Comparison of ENCODE assay signal across 19 mouse cellular contexts in the genomic region with DNA sequence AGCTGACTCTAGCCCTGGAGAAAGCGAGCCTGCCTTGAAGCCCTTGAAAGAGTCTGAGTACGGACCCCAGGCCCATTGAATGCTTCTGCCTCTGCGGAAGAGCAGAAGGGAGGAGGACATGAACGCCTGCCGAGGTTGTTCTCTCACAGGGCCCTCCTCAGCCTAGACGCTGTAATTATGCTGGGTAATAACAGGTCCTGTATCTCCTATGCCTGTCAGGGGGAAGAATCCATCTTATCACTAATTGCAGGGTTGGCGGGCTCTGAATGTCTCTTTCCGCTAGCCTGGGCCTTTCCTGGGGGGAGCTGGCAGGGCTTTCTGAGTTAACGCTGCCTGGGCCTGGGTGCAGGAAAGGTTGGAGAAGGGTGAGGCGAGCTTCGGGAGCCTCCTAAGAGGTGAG.
DNase-seq lines count a peak whose midpoint lies in the region; ATAC-seq and TF ChIP-seq lines count a peak whose summit lies in the region.
"Had no signal": no experiment of that assay in that cellular context is flagged by ENCODE, and none has a peak within 500 bp of the region (broad histone marks: within the 10 kb centered on the region; RNA-seq: fewer than 3 reads in every experiment).

No protein-coding gene starts in this region.

- no peak overlapping the region for H3K27ac ChIP-seq in midbrain, embryonic 11.5 days (ENCODE audit: low read depth, low read length)
- H3K27ac ChIP-seq in midbrain, embryonic 15.5 days = no peak overlapping the region
- no peak overlapping the region for H3K27ac ChIP-seq in embryonic facial prominence, embryonic 14.5 days (replicated peaks; ENCODE audit: low read depth, low read length)
- H3K27ac ChIP-seq in forebrain, embryonic 15.5 days (replicated peaks) = peak overlapping the region; percentile 81
- H3K27ac ChIP-seq in olfactory bulb, adult 2 months (ENCODE audit: insufficient read depth, low read depth, low read length) = peak overlapping the region; percentile 73
- H3K27ac ChIP-seq: kidney, postnatal 0 days had no signal

- no peak for TF ChIP-seq CTCF in olfactory bulb, adult 2 months (IDR thresholded peaks at IDR 0.05; ENCODE audit: insufficient read depth, low read depth, low read length)

- WGBS in midbrain, embryonic 11.5 days = 76% methylated on average over 11 of the region's 11 CpGs
- WGBS in midbrain, embryonic 15.5 days = 58% methylated on average over 11 of the region's 11 CpGs
- WGBS in embryonic facial prominence, embryonic 14.5 days = 59% methylated on average over 11 of the region's 11 CpGs
- 42% methylated on average over 11 of the region's 11 CpGs for WGBS in forebrain, embryonic 15.5 days
- 23% methylated on average over 11 of the region's 11 CpGs for WGBS in olfactory bulb, adult 2 months

- ATAC-seq in midbrain, embryonic 11.5 days (ENCODE audit: low FRiP score) = no peak
- no peak for ATAC-seq in midbrain, embryonic 15.5 days (replicated peaks)
- no peak for ATAC-seq in embryonic facial prominence, embryonic 14.5 days (ENCODE audit: low read depth)
- ATAC-seq in forebrain, embryonic 15.5 days (replicated peaks) = peak; percentile 58
- ATAC-seq: hindbrain, embryonic 16.5 days; intestine, postnatal 0 days had no signal

- no peak overlapping the region for H3K4me3 ChIP-seq in midbrain, embryonic 11.5 days (ENCODE audit: low read depth, low read length)
- no peak overlapping the region for H3K4me3 ChIP-seq in midbrain, embryonic 15.5 days
- no peak overlapping the region for H3K4me3 ChIP-seq in embryonic facial prominence, embryonic 14.5 days (ENCODE audit: low read depth, low read length)
- H3K4me3 ChIP-seq in forebrain, embryonic 15.5 days = no peak overlapping the region
- no peak overlapping the region for H3K4me3 ChIP-seq in olfactory bulb, adult 2 months (ENCODE audit: insufficient read depth, low read depth, low read length)
- H3K4me3 ChIP-seq: megakaryocyte, embryonic 14.5 days; myocyte had no signal

- no peak for TF ChIP-seq POLR2A in olfactory bulb, adult 2 months (IDR thresholded peaks at IDR 0.05; ENCODE audit: insufficient read depth, low read depth, low read length)

- H3K9ac ChIP-seq in midbrain, embryonic 11.5 days (ENCODE audit: low read length) = no peak overlapping the region
- H3K9ac ChIP-seq in midbrain, embryonic 15.5 days = no peak overlapping the region
- H3K9ac ChIP-seq in embryonic facial prominence, embryonic 14.5 days (ENCODE audit: low read depth, low read length) = no peak overlapping the region
- 0 out of 2 replicates have a peak overlapping the region, but pooled peaks have one; percentile 5 for H3K9ac ChIP-seq in forebrain, embryonic 15.5 days (replicated peaks)

- H3K4me1 ChIP-seq in midbrain, embryonic 11.5 days (ENCODE audit: control insufficient read depth, insufficient read depth, low read length) = no peaks in the 10 kb centered on the region; the same call in 1 of the 2 replicates
- peaks cover 15% of the 10 kb centered on the region; the same call in 1 of the 2 replicates for H3K4me1 ChIP-seq in midbrain, embryonic 15.5 days
- no peaks in the 10 kb centered on the region for H3K4me1 ChIP-seq in embryonic facial prominence, embryonic 14.5 days (ENCODE audit: control insufficient read depth, insufficient read depth, low read length)
- peaks cover 32% of the 10 kb centered on the region for H3K4me1 ChIP-seq in forebrain, embryonic 15.5 days
- H3K4me1 ChIP-seq in olfactory bulb, adult 2 months (ENCODE audit: control insufficient read depth, insufficient read depth, low read length) = peaks cover 37% of the 10 kb centered on the region
- H3K4me1 ChIP-seq: megakaryocyte, embryonic 14.5 days had no signal

- H3K9me3 ChIP-seq in midbrain, embryonic 11.5 days (ENCODE audit: control insufficient read depth, low read length) = no peaks in the 10 kb centered on the region
- no peaks in the 10 kb centered on the region for H3K9me3 ChIP-seq in midbrain, embryonic 15.5 days
- no peaks in the 10 kb centered on the region for H3K9me3 ChIP-seq in embryonic facial prominence, embryonic 14.5 days (ENCODE audit: control insufficient read depth, low read length)
- no peaks in the 10 kb centered on the region for H3K9me3 ChIP-seq in forebrain, embryonic 15.5 days
- H3K9me3 ChIP-seq: megakaryocyte, embryonic 14.5 days had no signal

- no peak overlapping the region for H3K4me2 ChIP-seq in midbrain, embryonic 11.5 days
- H3K4me2 ChIP-seq in midbrain, embryonic 15.5 days = no peak overlapping the region
- H3K4me2 ChIP-seq in embryonic facial prominence, embryonic 14.5 days (ENCODE audit: low read depth, low read length) = no peak overlapping the region
- no peak overlapping the region for H3K4me2 ChIP-seq in forebrain, embryonic 15.5 days (replicated peaks)
- H3K4me2 ChIP-seq: heart, embryonic 11.5 days had no signal

- peak; percentile 35 for DNase-seq in midbrain, embryonic 11.5 days (ENCODE audit: low spot score, missing footprints)
- DNase-seq in embryonic facial prominence, embryonic 14.5 days (ENCODE audit: low spot score) = peak; percentile 42
- no peak for DNase-seq in lung, postnatal 25 days (ENCODE audit: low spot score)
- DNase-seq in embryo, embryonic 9.5 days (ENCODE audit: extremely low spot score) = no peak
- DNase-seq: adrenal gland, postnatal 25 days; cerebellum, adult 9-11 months; embryo, embryonic 11 days; gastrocnemius, postnatal 25 days; heart, postnatal 14 days; lung, postnatal 10 days had no signal

- no peaks in the 10 kb centered on the region for H3K27me3 ChIP-seq in midbrain, embryonic 11.5 days (ENCODE audit: control insufficient read depth, insufficient read depth, low read length)
- no peaks in the 10 kb centered on the region for H3K27me3 ChIP-seq in midbrain, embryonic 15.5 days (replicated peaks)
- H3K27me3 ChIP-seq in embryonic facial prominence, embryonic 14.5 days (replicated peaks; ENCODE audit: control insufficient read depth, insufficient read depth, low read length) = no peaks in the 10 kb centered on the region
- no peaks in the 10 kb centered on the region for H3K27me3 ChIP-seq in forebrain, embryonic 15.5 days

- H3K36me3 ChIP-seq in midbrain, embryonic 11.5 days (ENCODE audit: control insufficient read depth, insufficient read depth, low read length) = no peaks in the 10 kb centered on the region
- no peaks in the 10 kb centered on the region for H3K36me3 ChIP-seq in midbrain, embryonic 15.5 days (replicated peaks)
- H3K36me3 ChIP-seq in embryonic facial prominence, embryonic 14.5 days (ENCODE audit: control insufficient read depth, insufficient read depth, low read length) = no peaks in the 10 kb centered on the region
- H3K36me3 ChIP-seq in forebrain, embryonic 15.5 days = no peaks in the 10 kb centered on the region

Comparison
In these comparisons a context has a peak if more than half of its experiments do, and no peak if none do; other contexts are left out.
1. DNase-seq: peak in midbrain, embryonic 11.5 days (single experiment) and embryonic facial prominence, embryonic 14.5 days (single experiment); none in lung, postnatal 25 days (single experiment) and embryo, embryonic 9.5 days (single experiment).
2. H3K27ac ChIP-seq: peak in forebrain, embryonic 15.5 days (single experiment) and olfactory bulb, adult 2 months (single experiment); none in midbrain, embryonic 11.5 days (single experiment), midbrain, embryonic 15.5 days (single experiment) and embryonic facial prominence, embryonic 14.5 days (single experiment).